Mouse (Mus musculus): ENCODE measurements around the gene Stat2.

DNA sequence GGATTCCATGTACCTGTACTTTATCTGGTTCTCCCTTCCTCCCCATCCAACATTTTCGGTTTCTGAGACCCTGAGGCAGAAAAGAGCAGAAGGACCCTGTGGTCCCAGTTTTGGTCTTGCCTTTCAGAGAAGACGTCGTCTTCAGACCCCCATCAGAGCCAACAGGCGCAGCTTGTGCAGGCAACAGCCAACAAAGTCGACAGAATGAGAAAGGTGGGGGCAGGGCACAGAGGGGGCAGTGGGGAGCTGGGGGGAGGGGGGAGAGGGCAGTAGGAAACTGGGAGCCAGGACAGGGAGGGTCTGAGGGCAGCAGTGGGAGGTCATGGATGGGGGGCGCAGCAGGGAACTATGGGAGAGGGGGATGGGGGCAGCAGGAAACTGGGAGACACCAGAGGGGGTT, 7.8 kb downstream of the Stat2 start:
- TF ChIP-seq E2F4 (IDR thresholded peaks at IDR 0.05; ENCODE audit: insufficient read depth) (no peak), POLR2A (IDR thresholded peaks at IDR 0.05; ENCODE audit: insufficient read length, low read depth) (no peak), TCF12 (IDR thresholded peaks at IDR 0.05; ENCODE audit: insufficient read depth, poor library complexity, severe bottlenecking) (no peak), MYOG (IDR thresholded peaks at IDR 0.05; ENCODE audit: control insufficient read depth in 1 of 3, insufficient read depth in 1 of 3, insufficient read length in 2 of 3, low read depth in 2 of 3) (no peak), MAX (IDR thresholded peaks at IDR 0.05; ENCODE audit: low read depth) (no peak), SRF (IDR thresholded peaks at IDR 0.05; ENCODE audit: control insufficient read depth, insufficient read length, low read depth) (no peak)

Measured in myocyte (in vitro differentiated cells).